Mouse (Mus musculus) bone marrow macrophage, adult 2 months (primary cell): Measurements from ENCODE around the gene Clta.

Experiments
- CTCF ChIP-seq: IDR thresholded peaks from 2 replicates; pipeline ENCODE4 v1.5.1; 2012; ENCODE audit warnings: low read depth, mild to moderate bottlenecking, low read length, moderate library complexity
- POLR2A ChIP-seq: IDR thresholded peaks from 2 replicates; pipeline ENCODE4 v1.6.1; 2012; ENCODE audit warnings: mild to moderate bottlenecking, low read depth, low read length, borderline replicate concordance

- no peak for TF ChIP-seq CTCF
- TF ChIP-seq POLR2A, result no peak
Measured at GRCm38 (mm10) chr4:44042429-44042828, 38.2 kb downstream of the Clta start.
